Mouse (Mus musculus) stomach, embryonic 14.5 days (tissue): ENCODE results near the gene Lrig2. TPM values are rescaled to one million over a fixed set of nuclear protein-coding genes. Genes with fewer than 3 reads are reported as not detected.
A peak's percentile ranks its signal among the peaks of the same experiment; 100 is the strongest.

Experiments used
- ATAC-seq: fragments of 200-750 bp; cut with Nextera tagmentation; 2 replicates; pipeline ENCODE4 v1.8.0; 2017; ENCODE audit warnings: low read depth, moderate TSS enrichment; ENCODE audit not compliant: insufficient number of reproducible peaks, insufficient read depth, low FRiP score
- H3K27ac ChIP-seq: fragments of 300-500 bp; sonication (generic); 2 replicates; pipeline ENCODE4 v1.5.1; 2014; ENCODE audit warnings: mild to moderate bottlenecking, low read length, moderate library complexity, mixed read lengths
- H3K27me3 ChIP-seq: fragments of 300-500 bp; sonication (generic); 2 replicates; pipeline ENCODE4 v1.6.1; 2014; ENCODE audit warnings: low read length, control low read depth, mixed read lengths; ENCODE audit not compliant: control insufficient read depth, insufficient read depth
- H3K36me3 ChIP-seq: fragments of 300-500 bp; sonication (generic); 2 replicates; pipeline ENCODE4 v1.6.1; 2014; ENCODE audit warnings: mild to moderate bottlenecking, control low read depth, low read length, moderate library complexity, mixed read lengths; ENCODE audit not compliant: control insufficient read depth, insufficient read depth
- H3K4me1 ChIP-seq: fragments of 300-500 bp; sonication (generic); 2 replicates; pipeline ENCODE4 v1.6.1; 2014; ENCODE audit warnings: low read length, control low read depth, mixed read lengths; ENCODE audit not compliant: control insufficient read depth, insufficient read depth
- H3K4me2 ChIP-seq: fragments of 300-500 bp; sonication (generic); replicated peaks from 2 replicates; pipeline ENCODE4 v1.6.1; 2014; ENCODE audit warnings: low read depth, low read length, control low read depth
- H3K4me3 ChIP-seq: fragments of 300-500 bp; sonication (generic); 2 replicates; pipeline ENCODE4 v1.5.1; 2014; ENCODE audit warnings: low read depth, low read length, control low read depth
- H3K9ac ChIP-seq: fragments of 300-500 bp; sonication (generic); replicated peaks from 2 replicates; pipeline ENCODE4 v1.6.1; 2014; ENCODE audit warnings: low read depth, mild to moderate bottlenecking, control low read depth, low read length, moderate library complexity, mixed read lengths
- H3K9me3 ChIP-seq: fragments of 300-500 bp; sonication (generic); 2 replicates; pipeline ENCODE4 v1.6.1; 2016; ENCODE audit warnings: low read depth, low read length, control low read depth; ENCODE audit not compliant: control insufficient read depth
- whole genome bisulfite sequencing: fragments of 180-500 bp; shearing (Covaris S2); extraction: QIAGEN DNeasy Blood & Tissue Kit; methylation state at CpG from one replicate; pipeline ENCODE4 v1.1.7; 2014; 5-methylcytosine and 5-hydroxymethylcytosine counted together
- polyA plus RNA-seq: library from polyadenylated mRNA; unstranded; fragments of >200 nt; fragmentation: Nextera tagmentation; extraction: Ambion mirVana; gene quantifications from 2 replicates; pipeline ENCODE4 v1.2.1, GENCODE M21; 2014

Lrig2 gene
- polyA plus RNA-seq, 1 experiment from 2014 or later: 25.7 TPM

DNA sequence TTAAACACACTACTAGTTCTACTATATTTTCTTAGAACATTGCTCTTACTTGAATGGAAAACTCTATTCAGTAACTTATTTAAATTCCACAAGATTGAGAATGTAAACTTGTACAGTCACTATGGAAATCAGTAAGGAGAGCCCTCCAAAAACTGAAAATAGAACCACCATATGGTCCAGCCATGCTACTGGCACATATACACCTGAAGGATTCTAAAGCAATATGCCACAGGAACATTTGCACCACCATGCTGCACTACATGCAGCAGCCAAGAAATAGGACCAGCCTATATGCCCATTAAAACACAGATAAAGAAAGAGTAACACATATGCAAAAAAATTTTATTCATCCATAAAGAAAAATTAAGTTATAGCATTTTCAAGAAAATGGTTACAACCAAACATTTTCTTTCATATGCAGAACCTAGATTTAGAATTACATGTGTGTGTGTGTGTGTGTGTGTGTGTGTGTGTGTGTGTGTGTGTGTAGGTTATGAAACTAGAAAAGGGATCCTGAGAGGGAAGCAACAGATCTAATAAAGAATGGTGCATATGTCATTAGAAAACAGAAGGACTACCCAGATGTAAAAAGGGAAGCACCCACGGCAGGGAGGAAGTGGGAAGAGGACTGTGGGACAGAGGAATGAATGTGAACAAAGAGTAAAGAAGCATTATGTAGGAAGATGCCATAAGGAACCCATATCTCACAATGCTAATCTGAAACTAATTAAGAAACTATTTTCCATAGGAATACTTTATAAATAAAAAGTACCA, 30.6 kb downstream of the Lrig2 start:
- no peaks in the 10 kb centered on the region for H3K27me3 ChIP-seq
- 79% methylated on average over 1 of the region's 1 CpGs for WGBS
- no peak overlapping the region for H3K4me3 ChIP-seq
- H3K9me3 ChIP-seq: no peaks in the 10 kb centered on the region
- ATAC-seq: no peak
- H3K36me3 ChIP-seq: peaks cover 16% of the 10 kb centered on the region
- no peak overlapping the region for H3K27ac ChIP-seq
- no peak overlapping the region for H3K9ac ChIP-seq
- no peaks in the 10 kb centered on the region for H3K4me1 ChIP-seq
- H3K4me2 ChIP-seq: no peak overlapping the region

DNA sequence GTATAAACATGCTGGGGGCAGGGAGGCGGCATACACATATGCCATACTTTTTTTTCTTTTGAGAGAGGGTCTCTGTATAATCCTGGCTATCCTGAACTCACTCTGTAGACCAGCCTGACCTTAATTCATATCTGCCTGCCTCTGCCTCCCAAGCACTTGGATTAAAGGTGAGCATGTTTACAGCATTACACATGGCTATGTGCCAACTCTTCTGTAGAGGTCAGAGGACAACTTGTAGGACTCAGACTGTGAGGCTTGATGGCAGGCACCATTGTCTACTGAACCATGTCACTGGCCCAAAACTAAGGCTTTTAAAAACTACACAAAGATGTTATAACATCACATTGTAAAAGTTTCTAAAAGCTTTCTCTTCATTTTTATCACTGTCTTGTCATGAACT, 33.7 kb downstream of the Lrig2 start:
- Histone ChIP-seq H3K4me2 (no peak overlapping the region), H3K4me3 (no peak overlapping the region), H3K27ac (no peak overlapping the region), H3K9ac (no peak overlapping the region), H3K4me1 (no peaks in the 10 kb centered on the region), H3K36me3 (peaks cover 21% of the 10 kb centered on the region), H3K9me3 (no peaks in the 10 kb centered on the region), H3K27me3 (no peaks in the 10 kb centered on the region)
- ATAC-seq: no peak
- whole genome bisulfite sequencing: 89% methylated on average over 1 of the region's 1 CpGs

DNA sequence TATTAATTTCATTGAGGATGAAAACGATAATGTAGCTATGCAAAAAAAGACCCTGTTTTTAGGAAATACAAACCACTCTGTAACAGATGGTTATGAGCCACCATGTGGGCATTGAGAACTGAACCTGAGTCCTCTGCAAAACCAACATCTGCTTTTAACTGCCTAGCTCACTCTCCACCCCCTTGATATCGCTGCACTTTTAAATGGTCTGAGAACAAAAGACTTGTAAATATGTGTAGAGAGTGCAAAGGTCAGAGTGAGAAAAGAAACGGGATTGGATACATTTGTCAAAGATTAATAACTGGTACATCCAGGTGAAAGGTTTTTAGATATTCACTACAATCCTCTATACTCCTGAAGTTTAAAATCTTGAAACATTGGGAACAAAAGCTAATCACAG, 42.3 kb downstream of the Lrig2 start:
- Histone ChIP-seq H3K9ac (no peak overlapping the region), H3K27me3 (no peaks in the 10 kb centered on the region), H3K4me2 (no peak overlapping the region), H3K27ac (no peak overlapping the region), H3K4me3 (no peak overlapping the region), H3K9me3 (no peaks in the 10 kb centered on the region), H3K4me1 (no peaks in the 10 kb centered on the region), H3K36me3 (peaks cover 26% of the 10 kb centered on the region)
- WGBS: 62% methylated on average over 3 of the region's 3 CpGs
- ATAC-seq: peak; percentile 61; the same call in 1 of the 2 replicates

- ATAC-seq: no peak
- WGBS: 84% methylated on average over 2 of the region's 2 CpGs
- no peak overlapping the region for H3K9ac ChIP-seq
- no peaks in the 10 kb centered on the region for H3K4me1 ChIP-seq
- H3K36me3 ChIP-seq: peaks cover 76% of the 10 kb centered on the region
- H3K4me2 ChIP-seq: no peak overlapping the region
- no peak overlapping the region for H3K4me3 ChIP-seq
- H3K27me3 ChIP-seq: no peaks in the 10 kb centered on the region
- H3K9me3 ChIP-seq: no peaks in the 10 kb centered on the region
- H3K27ac ChIP-seq: no peak overlapping the region
These were observed 50.5 kb downstream of the Lrig2 start for GRCm38 (mm10) chr3:104461226-104461625.

DNA sequence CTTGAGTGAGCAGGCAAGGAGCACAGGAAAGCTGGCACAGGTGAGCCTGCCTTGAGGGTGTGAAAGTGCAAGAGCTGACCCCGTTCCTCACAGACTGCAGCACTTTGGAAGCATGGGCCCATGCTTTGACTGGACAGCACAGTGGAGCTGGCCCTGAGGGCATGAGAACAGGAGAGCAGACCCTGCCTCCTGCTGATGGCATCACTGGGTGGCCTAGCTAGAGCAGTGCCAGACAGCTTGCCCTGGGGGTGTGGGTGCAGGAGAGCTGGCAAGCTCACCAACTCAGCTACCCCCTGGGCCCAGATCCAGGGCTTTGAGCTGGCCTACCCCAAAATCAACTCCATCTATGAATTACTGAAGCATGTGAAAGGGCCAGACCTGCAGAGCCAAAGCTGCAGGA, 53.1 kb downstream of the Lrig2 start:
- H3K9ac ChIP-seq: no peak overlapping the region
- H3K9me3 ChIP-seq: no peaks in the 10 kb centered on the region
- H3K4me3 ChIP-seq: no peak overlapping the region
- H3K4me1 ChIP-seq: no peaks in the 10 kb centered on the region
- no peaks in the 10 kb centered on the region for H3K27me3 ChIP-seq
- WGBS: 78% methylated on average over 1 of the region's 1 CpGs
- ATAC-seq: no peak
- no peak overlapping the region for H3K27ac ChIP-seq
- peaks cover 62% of the 10 kb centered on the region for H3K36me3 ChIP-seq
- no peak overlapping the region for H3K4me2 ChIP-seq

DNA sequence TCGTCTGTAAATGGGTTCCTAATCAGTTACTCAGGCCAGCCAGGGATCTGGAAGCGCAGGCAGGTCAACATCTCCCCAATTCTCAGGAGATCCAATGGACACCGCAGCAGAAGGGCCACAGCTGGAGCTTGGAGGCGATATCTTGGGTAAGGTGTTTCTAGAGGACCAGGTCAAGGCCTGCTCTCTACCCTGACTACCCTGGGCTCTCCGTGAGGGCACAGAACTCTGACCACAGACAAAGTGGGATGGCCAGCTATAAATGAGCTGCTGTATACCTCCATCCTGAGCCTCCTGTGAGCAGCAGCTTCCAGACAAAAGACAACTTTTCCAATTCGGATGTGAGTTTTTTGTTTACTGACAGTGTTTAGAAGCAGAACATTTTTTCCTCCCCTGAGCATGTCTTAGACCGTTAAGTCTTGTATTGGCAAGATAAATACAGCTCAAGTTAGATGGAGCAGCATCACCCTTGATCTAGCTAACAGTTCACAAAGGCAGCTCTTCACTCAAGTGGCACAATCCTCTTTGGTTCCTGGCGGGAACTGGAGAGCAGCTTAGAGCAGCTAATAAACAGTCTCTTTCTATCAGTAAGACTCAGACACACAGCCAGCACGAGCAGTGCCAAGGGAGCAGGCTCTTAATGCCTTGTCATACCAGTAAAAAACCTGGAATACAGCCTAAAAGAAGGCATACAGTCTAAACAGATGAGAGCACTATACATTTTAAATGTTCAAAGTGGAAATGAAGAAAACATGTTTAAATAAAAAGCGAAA, 56.0 kb downstream of the Lrig2 start:
- ATAC-seq: no peak
- H3K4me1 ChIP-seq: no peaks in the 10 kb centered on the region
- H3K27ac ChIP-seq: no peak overlapping the region
- no peak overlapping the region for H3K4me2 ChIP-seq
- H3K9ac ChIP-seq: no peak overlapping the region
- H3K27me3 ChIP-seq: no peaks in the 10 kb centered on the region
- H3K9me3 ChIP-seq: no peaks in the 10 kb centered on the region
- peaks cover 37% of the 10 kb centered on the region for H3K36me3 ChIP-seq
- 76% methylated on average over 10 of the region's 10 CpGs for WGBS
- H3K4me3 ChIP-seq: no peak overlapping the region

GRCm38 (mm10) chr3:104447240-104447639, 64.5 kb downstream of the Lrig2 start:
- no peak overlapping the region for H3K4me2 ChIP-seq
- H3K36me3 ChIP-seq: no peaks in the 10 kb centered on the region
- no peak overlapping the region for H3K4me3 ChIP-seq
- H3K27me3 ChIP-seq: no peaks in the 10 kb centered on the region
- no peak overlapping the region for H3K9ac ChIP-seq
- H3K9me3 ChIP-seq: no peaks in the 10 kb centered on the region
- 75% methylated on average over 2 of the region's 2 CpGs for WGBS
- no peak for ATAC-seq
- no peaks in the 10 kb centered on the region for H3K4me1 ChIP-seq
- H3K27ac ChIP-seq: no peak overlapping the region

DNA sequence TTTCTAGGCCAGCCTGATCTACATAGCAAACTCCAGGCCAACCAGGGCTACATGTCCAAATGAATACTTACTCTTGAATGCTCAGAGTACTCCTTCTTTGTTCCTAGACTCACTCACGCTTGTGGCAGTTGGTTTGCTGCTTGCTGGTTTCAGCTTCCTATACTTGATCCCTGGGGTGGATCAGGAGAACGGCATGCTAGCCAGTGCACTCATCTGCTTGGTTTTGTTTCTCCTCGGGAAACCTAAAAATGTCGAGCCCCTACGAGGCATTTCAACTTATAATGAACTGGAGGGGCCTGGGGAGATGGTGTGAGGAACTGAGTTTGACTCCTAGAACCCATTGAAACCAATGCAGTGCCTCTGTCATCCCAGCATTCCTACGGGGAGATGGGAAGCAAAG, 65.0 kb downstream of the Lrig2 start:
- H3K36me3 ChIP-seq: no peaks in the 10 kb centered on the region
- no peak overlapping the region for H3K27ac ChIP-seq
- H3K9me3 ChIP-seq: no peaks in the 10 kb centered on the region
- H3K27me3 ChIP-seq: no peaks in the 10 kb centered on the region
- H3K9ac ChIP-seq: no peak overlapping the region
- H3K4me3 ChIP-seq: no peak overlapping the region
- 83% methylated on average over 6 of the region's 6 CpGs for WGBS
- 0 out of 2 replicates have a peak, but pooled peaks cover 2% of the 10 kb centered on the region for H3K4me1 ChIP-seq
- ATAC-seq: no peak
- H3K4me2 ChIP-seq: no peak overlapping the region
